Mouse (Mus musculus) heart, embryonic 14.5 days (tissue): ENCODE measurements around the gene S100a14. TPM values are rescaled to one million over a fixed set of nuclear protein-coding genes. Genes with fewer than 3 reads are reported as not detected.

Experiments used
- ATAC-seq: fragments of 200-750 bp; cut with Nextera tagmentation; 2 replicates; pipeline ENCODE4 v1.8.0; 2017; ENCODE audit warnings: low read depth, moderate TSS enrichment; ENCODE audit not compliant: insufficient number of reproducible peaks, insufficient read depth, low FRiP score
- H3K27ac ChIP-seq, 2 experiments: fragments of 200-500 bp in 1 of 2; fragments of 300-500 bp in 1 of 2; sonication (generic) in 1 of 2; replicated peaks in 1 of 2; 2 replicates each; pipeline ENCODE4 v1.5.1; 2012 to 2014; ENCODE audit warnings: low read depth in 2 of 2, low read length in 2 of 2, control low read depth in 1 of 2, mild to moderate bottlenecking in 1 of 2, mixed read lengths in 1 of 2; ENCODE audit not compliant: control insufficient read depth in 1 of 2, insufficient read depth in 1 of 2
- H3K27me3 ChIP-seq: fragments of 300-500 bp; sonication (generic); 2 replicates; pipeline ENCODE4 v1.6.1; 2014; ENCODE audit warnings: mild to moderate bottlenecking, low read length, control low read depth; ENCODE audit not compliant: control insufficient read depth, insufficient read depth
- H3K36me3 ChIP-seq: fragments of 300-500 bp; sonication (generic); 2 replicates; pipeline ENCODE4 v1.6.1; 2014; ENCODE audit warnings: mild to moderate bottlenecking, control low read depth, low read length, mixed read lengths; ENCODE audit not compliant: control insufficient read depth, insufficient read depth
- H3K4me1 ChIP-seq, 2 experiments: fragments of 200-500 bp in 1 of 2; fragments of 300-500 bp in 1 of 2; sonication (generic) in 1 of 2; 2 replicates each; pipeline ENCODE4 v1.6.1; 2012 to 2014; ENCODE audit warnings: low read length in 2 of 2, control low read depth in 1 of 2, mixed read lengths in 1 of 2; ENCODE audit not compliant: control insufficient read depth in 2 of 2, insufficient read depth in 2 of 2
- H3K4me2 ChIP-seq: fragments of 300-500 bp; sonication (generic); 2 replicates; pipeline ENCODE4 v1.6.1; 2014; ENCODE audit warnings: mild to moderate bottlenecking, low read length
- H3K4me3 ChIP-seq, 2 experiments: fragments of 200-500 bp in 1 of 2; fragments of 300-500 bp in 1 of 2; sonication (generic) in 1 of 2; 2 replicates each; pipeline ENCODE4 v1.5.1; 2012 to 2014; ENCODE audit warnings: low read length in 2 of 2, mild to moderate bottlenecking in 2 of 2, control low read depth in 1 of 2, low read depth in 1 of 2, moderate library complexity in 1 of 2; ENCODE audit not compliant: control insufficient read depth in 1 of 2, insufficient read depth in 1 of 2
- H3K9ac ChIP-seq: fragments of 300-500 bp; sonication (generic); 2 replicates; pipeline ENCODE4 v1.6.1; 2014; ENCODE audit warnings: mild to moderate bottlenecking, low read length
- H3K9me3 ChIP-seq: fragments of 300-500 bp; sonication (generic); 2 replicates; pipeline ENCODE4 v1.6.1; 2016; ENCODE audit warnings: low read length, control low read depth; ENCODE audit not compliant: control insufficient read depth
- WGBS: fragments of 180-500 bp; shearing (Covaris S2); extraction: QIAGEN DNeasy Blood & Tissue Kit; methylation state at CpG from one replicate; pipeline ENCODE4 v1.1.7; 2014; 5-methylcytosine and 5-hydroxymethylcytosine counted together
- polyA plus RNA-seq: library from polyadenylated mRNA; unstranded; fragments of >200 nt; fragmentation: Nextera tagmentation; extraction: Ambion mirVana; gene quantifications from 2 replicates; pipeline ENCODE4 v1.2.1, GENCODE M21; 2014

Gene S100a14
- polyA plus RNA-seq, 1 experiment from 2014 or later = not detected

DNA sequence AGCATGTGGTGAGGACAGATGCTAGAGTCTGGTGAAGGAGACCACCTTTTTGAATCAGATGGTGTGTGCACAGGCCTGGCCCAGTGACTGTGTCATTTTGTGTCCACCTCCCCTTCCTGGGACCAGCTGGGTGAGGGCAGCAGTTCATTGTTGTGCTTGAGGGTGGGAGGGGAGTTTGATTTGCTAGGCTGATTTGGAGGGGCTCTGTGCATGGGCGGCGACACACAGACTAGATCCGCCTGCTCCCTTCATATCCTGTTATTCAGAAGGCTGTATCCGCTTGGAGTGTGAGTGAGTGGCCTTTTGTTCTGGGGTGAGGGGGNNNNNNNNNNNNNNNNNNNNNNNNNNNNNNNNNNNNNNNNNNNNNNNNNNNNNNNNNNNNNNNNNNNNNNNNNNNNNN is 14.2 kb downstream of the S100a14 start:
- Histone ChIP-seq H3K9me3 (no peaks in the 10 kb centered on the region), H3K9ac (peak overlapping the region; percentile 50), H3K27ac (peak overlapping the region; percentile 45 to 55), H3K4me3 (peak overlapping the region; percentile 21 to 24; a peak in 3 of 4 replicates), H3K36me3 (no peaks in the 10 kb centered on the region), H3K4me2 (peak overlapping the region; percentile 49), H3K27me3 (peaks cover 5% of the 10 kb centered on the region; the same call in 1 of the 2 replicates), H3K4me1 (peaks cover 0 to 8% of the 10 kb centered on the region in 2 experiments; a peak in 1 of 4 replicates)
- 64% methylated on average over 4 of the region's 4 CpGs for whole genome bisulfite sequencing
- ATAC-seq = no peak; the same call in 1 of the 2 replicates

DNA sequence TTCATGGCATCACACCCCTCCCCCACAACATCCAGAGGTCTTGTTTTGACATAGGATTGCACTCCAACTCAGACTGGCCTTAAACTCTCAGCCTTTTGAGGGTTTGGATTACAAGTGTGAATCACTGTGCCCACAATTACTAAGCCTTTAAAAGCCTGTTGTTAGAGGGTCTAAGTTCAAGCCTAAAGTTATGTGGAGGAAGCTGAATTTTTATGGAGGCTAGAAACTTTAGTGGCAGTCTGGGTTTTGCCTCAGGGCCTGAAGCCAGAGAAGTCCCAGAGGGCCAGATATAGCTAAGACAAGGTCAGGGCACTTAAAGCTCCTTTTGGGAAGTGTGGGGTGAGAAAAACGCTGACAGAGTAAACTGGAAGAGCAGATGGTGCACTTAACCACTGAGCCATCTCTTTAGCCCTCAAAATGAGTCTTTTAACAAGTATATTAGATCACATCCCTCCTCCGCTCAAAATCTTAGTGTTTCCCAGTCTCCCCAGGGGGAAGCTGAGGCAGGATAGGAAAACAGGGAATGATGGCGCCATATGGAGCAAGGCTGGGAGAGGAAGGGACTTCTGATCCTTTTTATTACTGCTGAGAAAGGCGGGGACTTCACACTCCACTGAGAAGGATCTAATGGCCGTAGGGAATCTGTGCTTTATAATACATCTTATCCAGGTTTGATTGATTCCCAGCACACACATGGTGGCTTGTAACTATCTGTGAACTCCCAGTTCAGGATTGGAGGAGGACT is 23.2 kb downstream of the S100a14 start:
- H3K27me3 ChIP-seq = no peaks in the 10 kb centered on the region
- no peak overlapping the region for H3K4me2 ChIP-seq
- WGBS = 59% methylated on average over 5 of the region's 5 CpGs
- ATAC-seq = no peak
- H3K27ac ChIP-seq = no peak overlapping the region; a peak in 1 of 4 replicates
- no peaks in the 10 kb centered on the region for H3K36me3 ChIP-seq
- no peak overlapping the region for H3K9ac ChIP-seq
- H3K9me3 ChIP-seq = no peaks in the 10 kb centered on the region
- no peak overlapping the region for H3K4me3 ChIP-seq
- peaks cover 0 to 4% of the 10 kb centered on the region in 2 experiments; a peak in 1 of 4 replicates for H3K4me1 ChIP-seq

DNA sequence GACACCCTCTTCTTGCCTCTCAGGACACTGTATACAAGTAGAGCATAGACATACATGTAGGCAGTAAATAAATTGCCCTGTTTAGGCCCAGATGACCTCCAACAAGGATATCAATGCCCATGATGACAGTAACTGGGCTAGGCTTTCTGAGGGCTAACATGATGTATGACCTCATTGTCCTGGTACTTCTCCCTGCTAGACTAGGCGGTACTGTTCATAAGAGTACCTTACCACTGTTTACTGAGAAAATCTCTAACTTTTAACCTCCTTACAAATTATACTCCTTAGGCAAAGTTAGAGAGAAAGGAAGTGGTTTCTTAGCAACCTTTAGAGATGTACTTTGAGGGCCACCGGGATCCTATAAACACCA is 23.8 kb downstream of the S100a14 start:
- H3K4me1 ChIP-seq = peaks cover 0 to 4% of the 10 kb centered on the region in 2 experiments; a peak in 1 of 4 replicates
- H3K9ac ChIP-seq = no peak overlapping the region
- no peak overlapping the region; a peak in 1 of 4 replicates for H3K27ac ChIP-seq
- no peak overlapping the region for H3K4me3 ChIP-seq
- no peak for ATAC-seq
- no peaks in the 10 kb centered on the region for H3K9me3 ChIP-seq
- no peak overlapping the region for H3K4me2 ChIP-seq
- 84% methylated on average over 2 of the region's 2 CpGs for WGBS
- no peaks in the 10 kb centered on the region for H3K27me3 ChIP-seq
- H3K36me3 ChIP-seq = no peaks in the 10 kb centered on the region

DNA sequence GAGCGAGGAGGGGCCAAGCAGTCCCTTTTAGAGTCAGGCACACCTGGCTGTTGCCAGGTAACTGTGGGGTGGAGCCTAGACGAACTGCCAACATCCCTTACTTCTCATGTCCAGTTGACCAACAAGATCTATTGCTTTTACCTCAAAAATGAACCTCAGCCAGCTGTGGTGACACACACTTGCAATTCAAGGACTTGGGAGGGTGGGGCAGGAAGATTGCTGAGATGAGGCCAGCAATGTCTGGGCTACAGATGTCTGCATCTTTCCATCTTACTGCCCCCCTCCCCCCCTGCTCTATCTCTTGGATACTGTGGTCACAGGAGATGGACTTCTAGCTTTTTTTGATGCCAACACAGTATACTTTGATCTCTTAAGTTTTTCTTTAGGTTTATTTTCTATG is 25.6 kb downstream of the S100a14 start:
- 61% methylated on average over 2 of the region's 2 CpGs for WGBS
- Histone ChIP-seq H3K4me1 (peaks cover 0 to 4% of the 10 kb centered on the region in 2 experiments; a peak in 1 of 4 replicates), H3K4me2 (no peak overlapping the region)

DNA sequence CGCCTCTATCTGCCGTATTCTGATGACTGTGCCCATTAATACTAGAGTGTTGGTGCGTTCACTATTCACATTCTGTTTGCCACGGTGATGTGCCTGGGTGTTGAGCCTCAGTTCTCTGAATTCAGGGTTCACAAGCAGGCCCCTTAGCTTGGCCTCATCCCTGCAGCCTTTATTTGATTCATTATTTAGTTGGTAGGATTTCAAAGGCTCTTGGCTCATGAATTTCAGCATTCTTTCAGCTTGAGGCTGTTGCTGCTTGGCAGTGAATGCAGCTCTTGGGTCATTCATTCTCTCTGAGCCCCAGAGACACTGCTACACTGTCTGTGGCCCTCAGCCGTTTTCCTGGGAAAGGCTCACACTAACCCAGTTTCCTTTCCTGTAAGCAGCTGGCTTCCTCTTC is 29.3 kb downstream of the S100a14 start:
- Histone ChIP-seq H3K4me3 (no peak overlapping the region), H3K9me3 (no peaks in the 10 kb centered on the region), H3K27ac (no peak overlapping the region), H3K36me3 (no peaks in the 10 kb centered on the region), H3K9ac (no peak overlapping the region), H3K4me2 (no peak overlapping the region), H3K4me1 (no peaks in the 10 kb centered on the region), H3K27me3 (no peaks in the 10 kb centered on the region)
- ATAC-seq = no peak
- 73% methylated on average over 5 of the region's 5 CpGs for WGBS

More for the DNA sequence above, 25.6 kb downstream of the S100a14 start:
- ATAC-seq = no peak
- Histone ChIP-seq H3K27ac (no peak overlapping the region), H3K9ac (no peak overlapping the region), H3K9me3 (no peaks in the 10 kb centered on the region), H3K27me3 (no peaks in the 10 kb centered on the region), H3K4me3 (no peak overlapping the region), H3K36me3 (no peaks in the 10 kb centered on the region)

DNA sequence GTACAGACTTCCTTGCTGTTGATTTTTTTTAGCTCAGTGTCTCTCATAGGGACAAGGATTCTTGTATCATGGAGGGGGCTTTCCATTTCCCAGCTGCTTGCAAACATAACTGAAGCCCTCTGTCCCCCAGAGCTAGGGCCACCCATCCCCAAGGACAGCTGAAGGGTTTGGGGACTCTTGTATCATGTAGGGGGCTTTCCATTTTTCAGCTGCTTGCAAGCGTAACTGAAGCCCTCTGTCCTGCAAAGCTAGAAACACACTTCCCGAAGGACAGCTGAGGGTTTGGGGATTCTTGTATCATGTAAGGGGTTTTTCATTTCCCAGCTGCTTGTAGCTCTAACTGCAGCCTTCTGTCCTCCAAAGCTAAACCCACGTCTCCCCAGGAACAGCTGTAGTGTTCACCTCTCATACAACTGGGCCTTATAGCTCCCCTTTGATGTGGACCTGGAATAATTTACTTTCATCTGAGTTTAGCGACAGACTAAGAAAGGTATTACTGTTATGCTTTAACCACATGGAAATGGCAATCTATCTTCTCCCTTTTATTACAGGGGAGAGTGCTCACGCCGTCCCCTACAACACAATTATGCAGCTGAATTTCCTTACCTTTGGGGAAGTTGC is 33.5 kb downstream of the S100a14 start, which contains the start of gene S100a3:
TSS of gene S100a3 (plus strand) at position 571 of the 621 bp plus-strand sequence.
- Histone ChIP-seq H3K36me3 (no peaks in the 10 kb centered on the region), H3K4me1 (no peaks in the 10 kb centered on the region), H3K9ac (no peak within 1 kb of the TSS), H3K27me3 (no peaks in the 10 kb centered on the region), H3K9me3 (no peaks in the 10 kb centered on the region), H3K4me3 (no peak within 1 kb of the TSS), H3K27ac (no peak within 1 kb of the TSS), H3K4me2 (no peak within 1 kb of the TSS)
- WGBS = 82% methylated on average over 6 of the region's 6 CpGs
- ATAC-seq = no peak

DNA sequence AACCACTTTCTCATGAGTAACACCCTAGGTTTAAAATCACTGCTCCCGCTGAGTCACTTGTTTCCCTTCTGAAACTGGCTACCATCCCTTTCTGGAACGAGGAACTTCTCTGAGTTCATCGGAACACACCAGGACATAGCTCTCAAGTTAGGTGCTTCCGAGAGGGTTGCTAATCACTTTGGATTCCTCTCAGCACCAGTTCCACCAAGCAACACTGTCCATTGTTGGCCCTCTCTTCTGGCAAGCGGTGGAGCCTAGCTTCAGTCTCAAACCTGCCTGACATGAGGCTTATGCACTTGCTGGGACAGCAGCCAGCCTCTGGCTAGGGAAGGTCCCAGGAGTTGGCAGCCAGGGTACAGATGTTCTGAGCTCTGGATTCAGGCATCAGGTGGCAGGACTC is 48.0 kb downstream of the S100a14 start:
- Histone ChIP-seq H3K9ac (no peak overlapping the region), H3K4me2 (no peak overlapping the region), H3K36me3 (no peaks in the 10 kb centered on the region), H3K4me1 (no peaks in the 10 kb centered on the region; a peak in 1 of 4 replicates), H3K27me3 (no peaks in the 10 kb centered on the region), H3K27ac (no peak overlapping the region), H3K4me3 (no peak overlapping the region), H3K9me3 (no peaks in the 10 kb centered on the region)
- ATAC-seq = no peak
- WGBS = 68% methylated on average over 5 of the region's 5 CpGs
